Mouse (Mus musculus) lung, adult 2 months (tissue): ENCODE measurements around the gene Mphosph9.

ENCODE experiments used
- CTCF ChIP-seq: fragments of 200-500 bp; IDR thresholded peaks from 2 replicates; pipeline ENCODE4 v1.5.1; 2011; ENCODE audit warnings: mild to moderate bottlenecking, low read length, control low read depth; ENCODE audit not compliant: insufficient read depth
- POLR2A ChIP-seq: fragments of 200-500 bp; IDR thresholded peaks from 2 replicates; pipeline ENCODE4 v1.6.1; 2011; ENCODE audit warnings: low read depth, mild to moderate bottlenecking, control low read depth, low read length, borderline replicate concordance; ENCODE audit errors: extremely low read depth

- TF ChIP-seq CTCF (no peak), POLR2A (no peak)
These were observed 44.9 kb downstream of the Mphosph9 start for GRCm38 (mm10) chr5:124282854-124283253.
